9 mouse cellular contexts compared by ENCODE assay signal in the genomic region with DNA sequence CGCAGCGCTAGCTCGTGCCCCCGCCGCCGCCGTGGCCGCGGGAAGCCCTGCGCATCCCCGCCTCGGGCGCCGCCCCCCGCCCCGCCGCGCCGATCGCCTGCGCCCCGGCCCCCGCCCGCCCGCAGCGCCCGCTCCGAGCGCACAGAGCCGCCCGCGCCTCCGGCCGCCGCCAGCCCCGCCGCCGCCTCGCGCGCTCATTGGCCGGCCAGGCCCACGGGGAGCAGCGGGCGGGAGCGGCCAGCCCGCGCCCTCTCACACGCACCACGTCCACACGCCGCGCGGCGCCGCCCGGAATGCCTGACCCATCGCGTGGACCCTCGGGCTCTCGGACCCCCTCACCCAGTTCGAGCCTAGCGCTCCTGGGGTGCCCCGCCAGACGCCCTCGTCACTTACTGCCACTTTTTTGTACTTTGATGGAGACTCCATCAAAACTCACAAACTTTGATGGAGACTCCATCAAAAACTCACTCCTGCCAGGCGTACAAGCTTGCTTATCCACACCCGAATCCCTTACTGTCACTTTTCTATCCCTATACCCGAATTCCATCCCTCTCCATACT. TPM values are rescaled to one million over a fixed set of nuclear protein-coding genes. Genes with fewer than 3 reads are reported as not detected.
DNase-seq lines count a peak whose midpoint lies in the region; ATAC-seq and TF ChIP-seq lines count a peak whose summit lies in the region.
"Had no signal": no experiment of that assay in that cellular context is flagged by ENCODE, and none has a peak within 500 bp of the region (broad histone marks: within the 10 kb centered on the region; RNA-seq: fewer than 3 reads in every experiment).

Gene Bicc1, minus strand, starts transcription at position 25 of the 560 bp plus-strand sequence.

- H3K9ac ChIP-seq in embryonic facial prominence, embryonic 15.5 days = peak within 1 kb of the TSS; percentile 69
- H3K9ac ChIP-seq in heart, embryonic 15.5 days = peak within 1 kb of the TSS; percentile 75

- ATAC-seq in G1E (ENCODE audit: extremely low read depth, insufficient number of reproducible peaks, low FRiP score, poor library complexity, severe bottlenecking) = no peak
- ATAC-seq in embryonic facial prominence, embryonic 15.5 days (ENCODE audit: insufficient number of reproducible peaks, low FRiP score, low TSS enrichment, low read depth) = peak; percentile 86
- ATAC-seq in heart, embryonic 15.5 days (replicated peaks; ENCODE audit: insufficient number of reproducible peaks, insufficient read depth, low FRiP score, low read depth) = peak; percentile 81

- H3K27me3 ChIP-seq in G1E (ENCODE audit: insufficient read depth, low read length) = no peaks in the 10 kb centered on the region
- H3K27me3 ChIP-seq in embryonic facial prominence, embryonic 15.5 days = peaks cover 9% of the 10 kb centered on the region; the same call in 1 of the 2 replicates
- H3K27me3 ChIP-seq in heart, embryonic 15.5 days = peaks cover 8% of the 10 kb centered on the region; the same call in 1 of the 2 replicates

- no peaks in the 10 kb centered on the region for H3K36me3 ChIP-seq in G1E (replicated peaks)
- H3K36me3 ChIP-seq in embryonic facial prominence, embryonic 15.5 days = no peaks in the 10 kb centered on the region
- no peaks in the 10 kb centered on the region for H3K36me3 ChIP-seq in heart, embryonic 15.5 days

- peak within 1 kb of the TSS; percentile 89 for H3K27ac ChIP-seq in embryonic facial prominence, embryonic 15.5 days (replicated peaks)
- H3K27ac ChIP-seq in heart, embryonic 15.5 days = peak within 1 kb of the TSS; percentile 72

- DNase-seq in 3134 (ENCODE audit: extremely low read depth, insufficient read length, low spot score) (peak; percentile 75), G1E (ENCODE audit: low spot score) (no peak)
- peak; percentile 59 to 85 for DNase-seq in kidney, postnatal 25 days
- DNase-seq in lung, postnatal 25 days (ENCODE audit: low spot score) = peak; percentile 26
- peak; percentile 35 for DNase-seq in right cerebral cortex, postnatal 4 days
- no peak for DNase-seq in c-Kit-positive CD71-positive TER-119-positive erythroid progenitor cells, embryonic 14.5 days (ENCODE audit: low spot score)

- H3K4me1 ChIP-seq in G1E (ENCODE audit: insufficient read depth, low read depth, low read length) = no peaks in the 10 kb centered on the region
- H3K4me1 ChIP-seq in embryonic facial prominence, embryonic 15.5 days = peaks cover 9% of the 10 kb centered on the region; the same call in 1 of the 2 replicates
- peaks cover 6% of the 10 kb centered on the region; the same call in 1 of the 2 replicates for H3K4me1 ChIP-seq in heart, embryonic 15.5 days (replicated peaks)

- WGBS in embryonic facial prominence, embryonic 15.5 days = 2% methylated on average over 44 of the region's 69 CpGs
- WGBS in heart, embryonic 15.5 days = 2% methylated on average over 37 of the region's 69 CpGs

- peak within 1 kb of the TSS; percentile 16; the same call in 1 of the 2 replicates for H3K4me3 ChIP-seq in G1E (ENCODE audit: low read depth, low read length)
- peak within 1 kb of the TSS; percentile 79 for H3K4me3 ChIP-seq in embryonic facial prominence, embryonic 15.5 days (replicated peaks)
- peak within 1 kb of the TSS; percentile 76 for H3K4me3 ChIP-seq in heart, embryonic 15.5 days

- H3K4me2 ChIP-seq in embryonic facial prominence, embryonic 15.5 days (replicated peaks) = peak within 1 kb of the TSS; percentile 92
- peak within 1 kb of the TSS; percentile 92 for H3K4me2 ChIP-seq in heart, embryonic 15.5 days

- TF ChIP-seq CTCF in G1E (IDR thresholded peaks at IDR 0.05; ENCODE audit: low read depth, low read length) = no peak

- peaks cover 55% of the 10 kb centered on the region for H3K9me3 ChIP-seq in G1E (replicated peaks)
- no peaks in the 10 kb centered on the region for H3K9me3 ChIP-seq in embryonic facial prominence, embryonic 15.5 days (replicated peaks)
- no peaks in the 10 kb centered on the region for H3K9me3 ChIP-seq in heart, embryonic 15.5 days (replicated peaks)

RNA-seq across cellular contexts. Expression of gene Bicc1, which starts in this region (rescaled TPM):
- total RNA-seq in G1E (2014; fragmentation: Nextera tagmentation) (not detected in 2 replicates), G1E (2017) (0.16 TPM in 1 of 2 replicates, not detected in the other)
- not detected in 2 replicates for polyA plus RNA-seq in G1E (2012)
- 37.5 and 40.8 TPM in 2 replicates for polyA plus RNA-seq in embryonic facial prominence, embryonic 15.5 days (2015; fragmentation: Nextera tagmentation; extraction: Ambion mirVana)
- 19.2 and 22.4 TPM in 2 replicates for polyA plus RNA-seq in heart, embryonic 15.5 days (2015; fragmentation: Nextera tagmentation; extraction: Ambion mirVana)
- total RNA-seq: neutrophil, adult 5-6 weeks had no signal

Comparison
In these comparisons a context has a peak if more than half of its experiments do, and no peak if none do; other contexts are left out.
1. RNA of gene Bicc1 (polyA plus RNA-seq): 37.5 to 40.8 TPM in embryonic facial prominence, embryonic 15.5 days and 19.2 to 22.4 TPM in heart, embryonic 15.5 days; not detected in G1E; every median in the first group is over 10 times any median in the second.
2. DNase-seq: peak in 3134 (single experiment), kidney, postnatal 25 days (2 of 2), lung, postnatal 25 days (single experiment) and right cerebral cortex, postnatal 4 days (single experiment); none in G1E (single experiment) and c-Kit-positive CD71-positive TER-119-positive erythroid progenitor cells, embryonic 14.5 days (single experiment).
3. H3K4me3 ChIP-seq: peak in every context shown above with its lines; median percentile 79 in embryonic facial prominence, embryonic 15.5 days; 76 in heart, embryonic 15.5 days; 16 in G1E.